Comparison of ENCODE assay signal across 23 mouse cellular contexts in the genomic region with DNA sequence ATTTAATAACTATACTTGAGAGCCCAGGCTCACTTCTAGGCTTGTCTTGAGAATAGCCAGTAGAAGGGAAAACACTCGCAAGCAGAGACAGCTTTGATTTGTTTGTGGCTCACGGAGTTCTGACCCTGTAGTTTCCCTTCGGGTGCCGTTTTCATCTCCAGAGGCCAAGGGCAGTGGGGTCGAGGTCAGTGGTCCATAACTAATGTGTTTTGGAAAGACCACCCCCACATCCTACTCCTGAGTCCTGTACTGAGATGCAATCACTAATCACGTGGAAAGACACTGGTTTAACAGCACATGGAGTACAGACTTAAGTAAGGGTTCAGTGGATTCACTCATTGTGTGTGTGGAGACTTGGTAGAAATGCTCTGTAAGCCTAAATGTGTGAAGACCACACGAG. TPM values are rescaled to one million over a fixed set of nuclear protein-coding genes. Genes with fewer than 3 reads are reported as not detected.
"Had no signal": no experiment of that assay in that cellular context is flagged by ENCODE, and none has a peak within 500 bp of the region (broad histone marks: within the 10 kb centered on the region; RNA-seq: fewer than 3 reads in every experiment).

No protein-coding gene starts in this region.

- ATAC-seq: intestine, embryonic 15.5 days; liver, postnatal 0 days; lung, postnatal 0 days; midbrain, embryonic 13.5 days had no signal

- H3K36me3 ChIP-seq: intestine, embryonic 15.5 days; limb, embryonic 12.5 days; limb, embryonic 15.5 days; midbrain, embryonic 13.5 days; neural tube, embryonic 13.5 days had no signal

- H3K9ac ChIP-seq: intestine, embryonic 15.5 days; limb, embryonic 12.5 days; limb, embryonic 15.5 days; liver, embryonic 14.5 days; liver, postnatal 0 days; lung, embryonic 14.5 days; midbrain, embryonic 13.5 days; neural tube, embryonic 13.5 days had no signal

- DNase-seq: kidney, adult 18-20 months; layer of hippocampus, postnatal 36 days; liver, postnatal 0 days; lung, embryonic 14.5 days; thymus, postnatal 25 days had no signal

- H3K27me3 ChIP-seq: intestine, embryonic 15.5 days had no signal

- H3K4me1 ChIP-seq: intestine, embryonic 15.5 days; limb, embryonic 15.5 days had no signal

- H3K9me3 ChIP-seq: intestine, embryonic 15.5 days; limb, embryonic 12.5 days; limb, embryonic 15.5 days; midbrain, embryonic 13.5 days; neural tube, embryonic 13.5 days had no signal

- H3K27ac ChIP-seq: intestine, embryonic 15.5 days; kidney, postnatal 0 days; limb, embryonic 12.5 days; limb, embryonic 15.5 days; liver, embryonic 14.5 days; macrophage; midbrain, embryonic 13.5 days; neural tube, embryonic 13.5 days had no signal

- H3K4me2 ChIP-seq: intestine, embryonic 15.5 days; limb, embryonic 12.5 days; limb, embryonic 15.5 days; liver, embryonic 11.5 days; lung, embryonic 14.5 days; midbrain, embryonic 13.5 days; neural tube, embryonic 13.5 days had no signal

- H3K4me3 ChIP-seq: intestine, embryonic 15.5 days; limb, embryonic 12.5 days; limb, embryonic 15.5 days; midbrain, embryonic 13.5 days; neural tube, embryonic 13.5 days had no signal

RNA-seq across cellular contexts. Expression of a gene that starts 56.0 kb away (rescaled TPM):
- total RNA-seq: layer of hippocampus, adult 8-10 months; layer of hippocampus, postnatal 36 days; left cerebral cortex, adult 8-10 months; left cerebral cortex, postnatal 14 days; megakaryocyte, adult 5-6 weeks; midbrain, postnatal 0 days had no signal
- polyA plus RNA-seq: intestine, embryonic 15.5 days; kidney, postnatal 0 days; limb, embryonic 12.5 days; limb, embryonic 15.5 days; liver, embryonic 11.5 days; liver, embryonic 14.5 days; liver, postnatal 0 days; lung, embryonic 14.5 days; lung, postnatal 0 days; macrophage; midbrain, postnatal 0 days; neural tube, embryonic 13.5 days; small intestine, adult 2 months; spleen, adult 2 months; thymus, postnatal 0 days had no signal
